Mouse (Mus musculus) monocyte, adult 5-6 weeks (primary cell): Measurements from ENCODE around the gene Cpa4. TPM values are rescaled to one million over a fixed set of nuclear protein-coding genes. Genes with fewer than 3 reads are reported as not detected.

Experiments used
- ATAC-seq: fragments of 153-309, 156-312 bp; replicated peaks from 2 replicates; pipeline ENCODE4 v1.8.0; 2017; ENCODE audit warnings: mild to moderate bottlenecking; ENCODE audit not compliant: low TSS enrichment, insufficient number of reproducible peaks, severe bottlenecking, poor library complexity, low FRiP score
- total RNA-seq: library from RNA; stranded (forward); fragments of 200-1000, 200-491, 200-594 nt; gene quantifications from 3 replicates; pipeline ENCODE4 v1.2.3, GENCODE M21; 2017

Gene Cpa4
- not detected in 3 replicates for total RNA-seq

DNA sequence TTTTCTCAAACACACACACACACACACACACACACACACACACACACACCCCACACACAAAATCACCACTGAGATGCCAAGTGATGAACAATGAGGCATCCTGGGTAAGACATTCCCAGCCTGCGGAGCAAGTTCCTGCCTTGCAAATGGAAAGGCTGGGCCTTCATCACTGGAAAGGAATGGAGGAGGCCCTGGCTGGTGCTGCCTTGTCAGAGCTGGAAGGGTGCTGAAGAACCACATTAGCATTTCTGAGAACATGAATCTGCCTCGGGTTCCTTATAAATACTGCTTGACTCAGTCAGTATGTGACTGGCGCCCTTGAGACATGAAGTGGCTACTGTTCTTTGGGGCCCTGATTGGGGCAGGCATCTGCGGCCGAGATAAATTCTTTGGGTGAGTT lies at the start of gene Cpa4:
Cpa4 (plus strand) TSS at position 301 of the 400 bp plus-strand sequence.
- ATAC-seq, result no peak

GRCm38 (mm10) chr6:30520400-30520799 lies 47.8 kb upstream of the Cpa4 start:
- no peak for ATAC-seq

- no peak for ATAC-seq
Observed at GRCm38 (mm10) chr6:30525456-30526332, 42.5 kb upstream of the Cpa4 start.

DNA sequence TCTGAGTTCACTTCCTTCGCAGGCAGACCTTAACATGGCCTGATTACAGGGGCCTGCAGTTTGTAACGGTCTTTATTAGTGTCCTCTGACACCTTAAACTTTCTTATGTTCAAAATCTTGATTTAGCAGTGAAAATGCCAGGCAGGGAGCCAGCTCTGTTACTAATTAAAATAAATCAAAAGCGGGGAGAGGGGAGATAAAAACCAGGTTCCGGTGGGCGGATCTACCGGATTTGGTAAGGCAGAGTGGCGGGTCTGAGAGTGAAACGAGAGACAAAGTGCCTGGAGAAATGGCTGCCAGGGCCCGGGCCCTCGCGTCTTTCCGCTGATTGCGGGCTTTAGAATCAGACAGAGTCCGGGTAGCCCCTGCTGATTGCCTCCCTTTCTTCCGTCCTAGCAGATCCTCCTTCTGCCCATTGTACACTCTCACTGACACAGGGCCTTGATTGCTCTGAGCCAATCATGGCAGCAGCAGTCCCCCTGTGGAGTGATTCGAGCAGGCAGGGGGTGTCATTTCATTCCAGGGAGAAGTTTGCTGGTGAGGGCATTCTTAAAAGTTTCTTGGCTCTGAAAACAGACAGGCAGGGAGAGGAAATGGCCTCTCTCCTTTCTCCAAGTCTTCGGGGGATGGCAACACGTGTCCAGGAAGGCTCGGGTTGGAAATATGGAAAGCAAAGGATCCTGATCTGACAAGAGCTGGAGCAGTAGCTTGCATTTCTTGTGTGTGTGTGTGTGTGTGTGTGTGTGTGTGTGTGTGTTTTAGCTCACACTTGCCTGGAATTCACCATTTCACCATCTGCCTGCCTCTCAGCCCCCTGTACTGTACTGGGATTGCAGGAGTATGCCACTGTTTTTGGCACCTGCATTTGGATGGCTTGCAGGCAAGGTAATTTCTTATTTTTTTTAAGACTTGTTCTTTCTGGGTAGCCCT lies 41.3 kb upstream of the Cpa4 start:
- ATAC-seq, result no peak

GRCm38 (mm10) chr6:30528800-30529199 lies 39.4 kb upstream of the Cpa4 start:
- no peak for ATAC-seq

GRCm38 (mm10) chr6:30535340-30535739 lies 32.8 kb upstream of the Cpa4 start:
- ATAC-seq, result no peak

DNA sequence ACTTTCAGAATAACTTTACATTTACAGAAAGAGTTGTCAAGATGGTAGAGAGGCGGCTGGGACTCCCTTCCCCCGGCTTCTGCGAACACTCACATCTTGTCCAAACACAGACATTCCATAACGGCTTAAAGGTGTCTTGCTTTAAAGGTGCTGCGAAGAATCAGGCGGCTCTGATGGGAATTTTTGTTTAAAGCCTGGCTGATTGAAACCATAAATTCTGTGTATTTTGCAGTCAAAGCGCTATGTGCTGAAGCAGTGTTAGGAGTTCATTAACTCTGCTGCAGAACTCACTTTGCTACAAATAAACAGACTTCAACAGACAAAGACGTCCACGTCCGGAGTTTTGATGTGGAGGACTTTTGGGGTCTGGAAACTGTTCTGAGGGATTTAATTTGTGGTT lies 29.9 kb upstream of the Cpa4 start:
- ATAC-seq, result no peak

GRCm38 (mm10) chr6:30538800-30539199 lies 29.4 kb upstream of the Cpa4 start:
- ATAC-seq, result no peak

GRCm38 (mm10) chr6:30541009-30541799 lies 27.0 kb upstream of the Cpa4 start, which contains the start of gene Cpa2:
Gene Cpa2 (plus strand): TSS chr6:30541582.
- no peak for ATAC-seq

DNA sequence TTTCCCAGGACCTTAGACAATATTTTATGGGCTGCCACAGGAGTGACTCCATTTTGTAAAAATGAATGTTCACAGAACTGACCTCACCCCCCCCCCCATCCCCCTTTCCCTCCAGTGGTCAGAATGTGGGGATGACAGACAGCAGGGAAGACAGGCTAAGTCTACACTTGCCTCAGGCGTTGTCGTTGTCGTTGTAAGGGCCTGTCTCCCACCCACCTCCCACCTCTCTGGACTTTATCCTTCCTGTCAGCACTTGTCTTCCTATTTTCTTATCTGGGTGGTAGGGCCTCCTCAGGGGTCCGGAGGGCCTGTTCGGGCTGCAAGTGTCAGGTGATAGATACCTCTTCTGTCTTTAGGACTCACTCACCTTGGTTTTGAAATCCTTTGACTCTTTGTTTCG lies 25.9 kb upstream of the Cpa4 start:
- ATAC-seq, result no peak

- ATAC-seq, result no peak
Observed at GRCm38 (mm10) chr6:30543077-30543476, 25.1 kb upstream of the Cpa4 start.

DNA sequence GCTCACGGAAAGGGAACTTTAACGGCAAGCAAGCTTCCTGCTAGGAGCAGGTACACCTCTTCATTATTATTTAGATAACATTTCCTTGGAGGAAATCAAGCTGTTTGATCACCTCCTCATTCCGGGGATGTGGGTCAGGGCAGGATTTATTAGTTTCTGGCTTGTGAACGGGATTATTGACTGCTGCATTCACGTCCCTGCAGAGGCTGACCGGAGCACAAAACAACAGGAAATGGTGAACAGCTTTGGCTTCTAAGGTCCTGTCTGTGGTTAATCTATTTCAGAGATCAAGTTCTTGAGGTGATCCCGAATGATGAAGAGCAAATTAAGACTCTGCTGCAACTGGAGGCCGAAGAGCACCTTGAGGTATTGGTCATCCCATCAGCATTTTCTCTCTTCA lies 24.3 kb upstream of the Cpa4 start:
- ATAC-seq, result no peak

DNA sequence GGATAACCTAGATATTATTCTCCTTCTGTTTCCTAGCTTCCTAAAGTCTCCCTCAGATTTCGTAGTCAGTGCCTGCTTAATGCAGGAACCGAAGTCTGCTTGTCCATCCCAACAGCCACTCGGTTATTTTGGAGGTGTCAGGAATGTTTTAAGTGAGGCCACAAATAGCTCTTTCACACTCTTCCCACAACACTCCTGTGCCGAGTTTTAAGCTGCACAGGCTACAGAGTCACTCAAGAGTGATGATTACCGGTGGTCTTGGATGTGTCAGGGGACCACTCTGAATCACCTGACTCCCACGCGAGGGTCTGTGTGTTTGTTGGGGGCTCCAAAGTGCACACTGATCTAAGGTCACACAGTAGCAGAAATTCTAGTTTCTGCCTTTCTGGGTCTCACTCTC lies 22.5 kb upstream of the Cpa4 start:
- ATAC-seq, result no peak

DNA sequence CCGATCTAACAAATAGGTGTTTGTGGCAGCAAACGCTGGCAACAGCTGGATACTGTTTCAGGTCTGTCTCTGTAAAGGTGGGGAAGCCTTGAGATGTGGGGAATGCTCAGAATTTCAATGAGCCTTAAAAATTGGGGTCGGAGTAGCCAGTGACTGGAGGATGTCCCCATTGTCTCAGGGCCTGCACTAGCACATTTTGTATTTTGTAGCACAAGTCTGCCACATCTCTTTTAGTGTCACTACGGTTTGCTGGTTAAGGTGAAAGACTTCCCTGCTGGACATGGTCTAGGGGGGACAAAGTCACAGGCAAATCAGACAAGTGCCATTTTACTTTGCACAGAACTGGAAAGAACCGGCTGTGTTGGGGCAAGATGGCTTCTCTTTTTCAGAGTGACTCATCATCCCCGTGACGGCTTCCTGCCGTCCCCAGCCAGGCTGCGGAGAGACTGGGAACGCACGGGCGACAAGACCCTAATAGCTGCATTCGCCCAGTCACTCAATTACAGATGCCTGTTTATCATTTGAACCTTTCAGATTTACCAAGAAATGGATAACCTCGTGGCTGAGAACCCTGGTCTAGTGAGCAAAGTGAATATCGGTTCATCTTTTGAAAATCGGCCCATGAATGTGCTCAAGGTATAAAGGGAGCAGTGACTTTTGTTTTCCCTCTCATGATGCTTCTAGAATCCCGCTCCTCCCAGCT lies 21.4 kb upstream of the Cpa4 start:
- ATAC-seq, result peak; percentile 40; the same call in 1 of the 2 replicates

DNA sequence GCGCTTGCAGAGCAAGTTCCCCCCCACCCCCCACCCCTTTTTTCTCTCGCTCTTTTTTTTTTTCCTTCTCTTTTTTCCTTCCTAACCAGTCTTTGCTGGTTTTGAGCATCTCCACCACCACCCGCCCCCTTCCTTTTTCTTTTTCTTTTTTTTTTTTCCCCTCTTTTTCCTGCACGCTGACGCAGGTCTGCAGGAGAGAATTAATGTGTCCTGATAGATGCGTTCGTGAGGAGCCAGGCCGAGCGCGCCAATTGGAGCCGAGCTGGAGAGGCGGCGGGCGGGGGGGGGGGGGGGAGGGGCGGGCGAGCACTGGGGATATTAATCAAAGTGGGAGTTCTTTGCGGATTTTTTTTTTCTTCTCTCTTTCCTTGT lies 20.9 kb upstream of the Cpa4 start:
- no peak for ATAC-seq

- no peak for ATAC-seq
Observed at GRCm38 (mm10) chr6:30547656-30548306, 20.4 kb upstream of the Cpa4 start.

- no peak for ATAC-seq
Observed at GRCm38 (mm10) chr6:30549231-30549761, 18.9 kb upstream of the Cpa4 start.
